Mouse (Mus musculus) gastrocnemius, adult 2 months (tissue): ENCODE data around the gene Fam222b. TPM values are rescaled to one million over a fixed set of nuclear protein-coding genes. Genes with fewer than 3 reads are reported as not detected.
"Not testable (repeated sequence)": the region's sequence is repeated elsewhere in the genome, so short reads cannot be mapped to it uniquely, and the experiment has no call there.

ENCODE experiments used
- DNase-seq: peaks from one replicate; pipeline ENCODE4 v3.0.0; 2022
- H3K27ac ChIP-seq: fragments of 200-600 bp; 2 replicates; pipeline ENCODE4 v1.8.1; 2022; ENCODE audit warnings: mild to moderate bottlenecking
- H3K4me3 ChIP-seq: fragments of 200-600 bp; 2 replicates; pipeline ENCODE4 v1.8.1; 2022; ENCODE audit warnings: mild to moderate bottlenecking, moderate library complexity
- CTCF ChIP-seq: fragments of 200-600 bp; IDR thresholded peaks from 2 replicates; pipeline ENCODE4 v1.8.1; 2022; ENCODE audit warnings: antibody characterized with exemption, mild to moderate bottlenecking, moderate library complexity
- intact Hi-C: fragments of 180-260 bp; cut with DNase I; formaldehyde crosslinking; loops from one replicate; pipeline ENCODE4 v1.15.1; 2025
- total RNA-seq, 2 experiments: library from RNA; stranded (reverse); gene quantifications; 2 replicates each; pipeline ENCODE4 v1.2.3; 2021

The Fam222b gene
- total RNA-seq, 2 experiments from 2014 or later: 7.1 to 7.9 TPM

DNA sequence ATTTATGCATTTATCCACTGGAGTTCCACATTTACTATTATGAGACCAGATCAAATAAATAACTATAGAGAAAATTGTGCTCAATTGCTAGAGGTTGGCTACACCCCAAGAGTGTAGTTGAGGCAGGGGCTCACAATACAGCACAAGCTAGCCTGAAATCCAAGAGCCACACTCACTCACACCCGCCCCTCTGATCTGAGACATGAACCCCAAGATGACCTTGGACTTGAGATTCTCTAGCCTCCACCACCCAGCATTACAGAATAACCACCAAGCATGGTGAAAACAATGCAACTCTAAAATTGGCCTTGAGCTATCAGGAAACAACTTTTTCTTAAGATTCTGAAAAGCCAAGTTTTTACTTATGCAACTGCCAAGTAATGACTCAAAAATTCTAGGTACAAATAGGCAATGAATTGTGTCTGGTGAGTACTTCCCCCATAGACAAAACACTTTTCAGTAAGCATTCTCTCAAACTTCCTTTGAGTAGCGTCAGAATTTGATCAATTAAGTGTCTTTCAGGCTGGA is 87.4 kb downstream of the Fam222b start:
- intact Hi-C loops: no loop called here
- DNase-seq: no peak
- TF ChIP-seq CTCF: no peak
- 0 out of 2 replicates have a peak overlapping the region, but pooled peaks have one; percentile 91 for H3K27ac ChIP-seq
- peak overlapping the region; percentile 85 for H3K4me3 ChIP-seq

DNA sequence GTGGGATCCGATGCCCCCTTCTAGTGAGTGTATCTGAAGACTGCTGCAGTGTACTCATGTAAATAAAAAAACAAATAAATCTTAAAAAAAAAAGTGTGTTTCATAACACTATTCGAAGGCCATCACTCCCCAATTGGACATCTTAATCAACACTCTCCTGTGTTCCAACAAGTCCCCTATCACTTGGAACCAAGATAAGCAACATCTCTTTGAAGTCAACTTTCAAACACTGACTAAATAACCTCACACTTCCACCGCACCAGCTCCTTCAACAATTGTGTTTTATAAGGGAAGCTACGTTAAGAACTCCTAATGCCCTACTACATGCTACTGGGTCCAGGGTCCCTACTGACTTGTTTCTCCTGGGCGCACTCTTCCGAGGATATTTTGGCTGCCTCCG is 88.0 kb downstream of the Fam222b start:
- intact Hi-C loops: no loop called here
- no peak for DNase-seq
- Histone ChIP-seq H3K27ac (peak overlapping the region; percentile 91), H3K4me3 (peak overlapping the region; percentile 85)
- no peak for TF ChIP-seq CTCF

DNA sequence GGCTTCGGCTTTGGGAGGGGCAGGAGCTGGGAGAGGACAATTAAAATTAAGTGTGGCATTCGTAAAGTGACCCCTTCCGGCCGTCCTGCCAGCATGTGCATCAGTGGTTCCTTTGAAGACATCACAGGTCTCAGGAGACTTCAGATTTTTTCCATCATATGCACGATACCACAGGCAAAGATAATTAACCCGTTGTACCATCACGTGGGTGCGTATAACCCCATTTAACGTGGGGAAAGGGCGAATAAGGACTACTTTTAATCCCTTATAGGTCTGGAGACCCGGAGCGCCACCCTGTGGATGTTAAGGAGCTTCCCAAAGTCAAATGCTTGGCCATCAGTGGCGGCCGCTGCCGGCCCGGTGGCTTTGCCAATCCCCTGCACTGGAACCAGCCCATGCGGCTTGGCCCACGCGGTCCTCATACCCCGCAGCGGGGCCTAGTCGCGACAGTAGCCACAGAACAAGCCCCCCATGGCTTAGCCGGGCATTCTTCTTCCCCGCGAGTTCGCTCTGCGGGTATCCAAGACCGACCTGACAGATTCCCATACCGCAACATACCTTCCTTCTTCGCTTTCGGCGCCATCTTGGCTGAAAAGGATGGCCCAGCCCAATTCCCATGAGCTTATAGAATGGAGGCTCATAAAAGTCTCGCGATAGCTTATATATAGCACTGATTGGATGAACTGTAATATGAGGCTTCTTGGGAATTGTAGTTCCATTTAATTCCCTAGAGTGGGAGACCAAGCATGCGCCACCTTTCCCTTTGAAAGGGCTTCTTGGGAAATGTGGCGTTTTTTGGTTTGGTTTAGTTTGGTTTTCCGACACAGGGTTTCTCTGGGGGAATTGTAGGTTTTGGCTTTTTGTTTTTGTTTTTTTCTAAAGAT is 88.7 kb downstream of the Fam222b start, which contains the start of gene Rpl23a:
Gene Rpl23a, minus strand, starts transcription at position 624 of the 884 bp plus-strand sequence.
- DNase-seq: peak; percentile 81
- H3K27ac ChIP-seq: peak within 1 kb of the TSS; percentile 91
- H3K4me3 ChIP-seq: peak within 1 kb of the TSS; percentile 85
- intact Hi-C loops: no loop called here
- TF ChIP-seq CTCF: peak; percentile 51

DNA sequence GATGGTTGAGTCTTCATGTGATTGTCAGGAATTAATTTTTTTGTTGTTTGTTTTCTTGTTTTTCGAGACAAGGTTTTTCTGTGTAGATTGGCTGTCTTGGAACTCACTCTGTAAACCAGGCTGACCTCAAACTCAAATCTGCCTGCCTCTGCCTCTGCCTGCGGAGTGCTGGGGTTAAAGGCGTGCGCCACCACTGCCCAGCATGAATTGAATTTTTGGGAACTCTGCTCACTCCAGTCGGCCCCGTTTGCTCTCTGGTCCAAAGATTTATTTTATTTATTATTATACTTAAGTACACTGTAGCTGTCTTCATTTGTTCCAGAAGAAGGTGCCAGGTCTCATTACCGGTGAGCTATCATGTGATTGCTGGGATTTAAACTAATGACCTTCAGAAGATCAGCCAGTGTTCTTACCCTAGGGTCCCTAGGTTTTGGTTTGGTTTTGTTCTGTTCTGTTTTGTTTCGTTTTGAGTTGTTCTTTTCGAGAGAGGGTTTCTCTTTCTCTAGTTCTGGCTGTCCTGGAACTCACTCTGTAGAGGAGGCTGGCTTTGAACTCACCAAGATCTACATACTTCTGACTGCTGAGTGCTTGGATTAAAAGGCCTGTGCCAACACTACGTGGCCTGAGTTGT is 89.5 kb downstream of the Fam222b start:
- intact Hi-C loops: no loop called here

DNA sequence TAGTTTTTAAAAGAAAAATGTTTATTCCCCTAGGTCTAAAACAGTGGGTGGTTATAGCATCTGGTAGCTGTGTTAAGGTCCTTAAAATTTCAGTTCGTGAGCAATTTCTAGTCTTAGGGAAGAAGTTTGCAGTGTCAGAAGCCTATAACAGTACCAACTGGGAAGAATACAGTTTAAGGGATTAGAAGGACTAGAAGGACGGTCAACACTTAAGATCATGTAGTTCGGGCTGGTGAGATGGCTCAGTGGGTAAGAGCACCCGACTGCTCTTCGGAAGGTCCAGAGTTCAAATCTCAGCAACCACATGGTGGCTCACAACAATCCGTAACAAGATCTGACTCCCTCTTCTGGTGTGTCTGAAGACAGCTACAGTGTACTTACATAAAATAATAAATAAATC is 90.2 kb downstream of the Fam222b start:
- DNase-seq, intact Hi-C loops, H3K4me3 ChIP-seq, H3K27ac ChIP-seq: not testable (repeated sequence)

More for the DNA sequence above, 89.5 kb downstream of the Fam222b start:
- TF ChIP-seq CTCF: no peak
- no peak for DNase-seq
- Histone ChIP-seq H3K27ac (peak overlapping the region; percentile 91), H3K4me3 (peak overlapping the region; percentile 85)

DNA sequence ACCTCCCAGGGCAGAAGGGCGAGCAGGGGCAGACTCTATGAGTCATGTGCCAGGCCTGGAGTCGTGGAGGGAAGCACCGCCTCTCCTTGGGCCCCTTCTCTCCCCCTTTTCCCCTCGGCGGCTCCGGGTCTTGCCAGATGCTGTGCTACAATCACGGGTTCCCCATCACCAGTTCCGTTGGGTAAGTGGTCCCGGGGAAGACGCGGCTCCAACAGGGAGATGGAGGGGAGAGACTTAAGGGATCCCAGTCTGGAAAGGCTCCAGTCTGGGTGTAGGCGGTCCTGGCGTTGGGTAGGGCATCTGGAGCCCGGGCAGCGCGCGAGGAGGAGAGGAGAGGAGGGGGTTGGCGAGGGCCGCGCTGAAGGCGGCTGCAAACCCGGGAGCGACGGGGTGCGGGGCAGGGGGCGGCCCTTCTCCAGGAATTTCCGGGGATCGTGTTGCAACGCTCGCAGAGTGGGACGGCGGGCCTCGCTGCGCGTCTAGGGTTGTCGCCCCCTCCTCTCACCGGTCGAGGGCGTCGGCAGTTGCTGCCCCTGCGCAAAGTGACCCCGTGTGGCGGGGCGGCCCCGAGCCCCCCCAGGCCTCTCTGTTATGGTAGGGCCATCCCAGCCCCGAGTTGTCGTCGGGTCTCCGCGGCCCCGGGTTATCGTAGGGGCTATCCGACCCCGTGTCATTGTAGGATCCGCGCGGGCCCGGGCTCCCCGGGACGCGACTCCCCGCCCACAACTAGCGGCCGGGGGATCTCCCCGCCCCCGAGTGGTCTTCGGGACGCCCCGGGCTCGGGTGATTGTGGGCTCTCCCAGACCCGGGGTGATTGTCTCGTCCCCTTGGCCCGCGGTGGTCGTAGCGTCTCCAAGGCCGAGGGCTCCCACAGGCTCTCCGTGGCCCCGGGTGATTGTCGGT is 94.1 kb downstream of the Fam222b start, which contains the start of gene Rab34:
Gene Rab34, plus strand, starts transcription at position 100 of the 903 bp plus-strand sequence.
- no peak for TF ChIP-seq CTCF
- Histone ChIP-seq H3K27ac (peak within 1 kb of the TSS; percentile 85), H3K4me3 (peak within 1 kb of the TSS; percentile 85)
- peak; percentile 80 for DNase-seq
- intact Hi-C loops: no loop called here

DNA sequence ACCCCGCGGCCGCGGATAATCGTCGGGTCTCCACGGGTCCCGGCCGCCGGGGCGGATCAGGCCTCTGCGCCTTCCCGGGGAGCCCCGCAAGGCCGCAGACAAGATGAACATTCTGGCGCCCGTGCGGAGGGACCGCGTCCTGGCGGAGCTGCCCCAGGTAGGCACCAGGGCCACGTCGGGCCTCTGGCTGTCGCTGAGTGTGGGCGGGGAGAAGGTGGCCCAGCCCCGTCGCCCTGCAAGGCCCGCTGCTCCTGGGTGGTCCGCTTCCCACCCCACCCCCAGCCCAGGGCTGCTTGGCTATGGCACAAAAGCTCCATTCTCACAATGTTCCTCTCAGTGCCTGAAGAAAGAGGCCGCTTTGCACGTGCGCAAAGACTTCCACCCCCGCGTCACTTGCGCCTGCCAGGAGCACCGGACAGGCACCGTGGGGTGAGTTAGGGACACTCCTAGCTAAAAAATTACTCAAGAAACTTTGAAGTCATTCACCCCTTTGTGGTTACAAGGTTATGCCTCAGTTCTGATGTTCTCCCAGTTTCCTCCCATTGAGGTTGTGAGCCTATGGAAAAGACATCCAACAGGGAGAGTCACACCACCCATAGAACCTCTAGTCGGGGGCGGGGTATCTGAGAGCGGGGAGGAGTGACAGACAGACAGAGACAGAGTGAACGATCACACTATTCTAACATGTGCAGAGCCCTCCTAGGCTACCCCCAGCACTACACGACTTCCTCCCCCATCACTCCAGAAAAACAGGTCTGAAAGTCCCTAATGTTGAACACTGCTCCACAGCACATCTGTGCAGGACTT is 95.0 kb downstream of the Fam222b start:
- TF ChIP-seq CTCF: no peak
- intact Hi-C loops: no loop called here
- peak; percentile 68 for DNase-seq
- Histone ChIP-seq H3K4me3 (peak overlapping the region; percentile 85), H3K27ac (peak overlapping the region; percentile 85)

DNA sequence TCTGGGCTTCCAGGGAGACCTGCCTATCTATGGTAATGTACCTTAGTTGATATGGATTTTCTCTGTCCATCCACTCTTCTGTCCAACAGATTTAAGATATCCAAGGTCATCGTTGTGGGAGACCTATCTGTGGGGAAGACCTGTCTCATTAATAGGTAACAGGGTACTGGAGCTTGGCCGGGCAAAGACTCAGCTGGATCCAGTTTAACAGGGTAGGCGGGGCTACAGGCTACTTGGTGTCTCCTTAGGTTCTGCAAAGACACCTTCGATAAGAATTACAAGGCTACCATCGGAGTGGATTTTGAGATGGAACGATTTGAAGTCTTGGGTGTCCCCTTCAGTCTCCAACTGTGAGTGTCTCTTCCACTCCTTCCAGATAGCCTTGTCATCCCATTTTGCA is 95.6 kb downstream of the Fam222b start:
- no peak for TF ChIP-seq CTCF
- DNase-seq: no peak
- Histone ChIP-seq H3K27ac (peak overlapping the region; percentile 85; the same call in 1 of the 2 replicates), H3K4me3 (peak overlapping the region; percentile 85; the same call in 1 of the 2 replicates)
- intact Hi-C loops: no loop called here

DNA sequence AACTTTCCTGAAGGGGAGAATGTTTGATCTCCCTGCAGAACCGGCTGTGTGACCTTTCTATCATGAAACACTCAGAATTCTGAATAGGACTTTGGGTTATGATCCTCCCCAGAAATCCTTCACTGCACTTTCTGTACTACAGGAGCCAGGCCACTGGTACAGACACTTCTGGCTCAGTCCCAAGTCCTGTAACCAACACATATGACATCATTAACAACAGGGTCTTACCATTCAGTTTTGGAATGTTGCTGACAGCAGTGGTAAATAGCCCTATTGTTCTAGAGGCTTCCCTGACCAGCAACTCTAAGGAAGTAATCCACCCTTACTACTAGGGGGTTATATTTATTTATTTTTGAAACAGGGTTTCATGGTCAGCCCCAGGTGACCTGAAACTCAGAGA is 98.7 kb downstream of the Fam222b start, which contains the start of gene Proca1:
Gene Proca1, plus strand, starts transcription at position 280 of the 400 bp plus-strand sequence.
- DNase-seq: no peak
- Histone ChIP-seq H3K27ac (peak within 1 kb of the TSS; percentile 71), H3K4me3 (peak within 1 kb of the TSS; percentile 75; the same call in 1 of the 2 replicates)
- TF ChIP-seq CTCF: no peak
- intact Hi-C loops: no loop called here

DNA sequence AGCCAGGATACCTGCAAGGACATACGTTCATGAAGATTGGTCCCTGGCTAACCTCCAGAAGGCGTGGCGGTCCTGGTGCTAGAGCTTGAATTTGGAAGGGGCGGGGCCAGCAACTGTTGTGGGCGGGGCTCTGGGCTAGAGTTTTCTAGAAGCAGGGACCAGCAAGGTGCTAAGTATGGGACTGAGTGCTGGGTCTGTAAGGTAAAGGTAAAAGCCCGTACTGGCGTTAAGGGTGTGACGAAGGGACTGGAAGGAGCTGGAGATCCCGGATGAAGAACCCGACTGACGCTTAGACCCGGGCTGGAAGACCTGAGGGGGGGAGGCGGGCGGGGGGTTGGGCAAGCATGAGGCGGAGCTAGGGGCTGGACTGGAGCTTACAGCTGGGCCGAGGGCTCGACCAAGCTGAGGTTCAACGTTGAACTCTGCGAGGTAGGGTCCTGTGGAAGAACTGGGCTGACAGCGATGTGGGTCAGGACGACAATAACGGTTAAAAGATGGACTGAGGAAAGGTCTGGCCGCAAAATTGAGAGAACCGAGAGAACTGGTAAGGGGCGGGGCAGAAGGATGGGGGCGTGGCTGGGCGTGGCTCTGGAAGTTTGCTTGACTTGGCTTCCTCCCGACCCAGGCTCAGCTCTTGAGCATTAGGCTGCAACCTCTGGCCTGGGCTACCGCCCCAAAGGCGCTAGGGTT is 100.1 kb downstream of the Fam222b start:
- H3K4me3 ChIP-seq: peak overlapping the region; percentile 75
- peak overlapping the region; percentile 71 for H3K27ac ChIP-seq
- peak; percentile 84 for DNase-seq
- no peak for TF ChIP-seq CTCF
- intact Hi-C loops: no loop called here
